Mouse (Mus musculus) brain, embryonic 14.5 days (tissue): ENCODE results near the gene Elavl4.

Source experiments
- CTCF ChIP-seq: fragments of 200-500 bp; IDR thresholded peaks from 2 replicates; pipeline ENCODE4 v1.5.1; 2012; ENCODE audit warnings: inconsistent platforms, mild to moderate bottlenecking, moderate library complexity, borderline replicate concordance; ENCODE audit not compliant: insufficient read depth, insufficient read length; ENCODE audit errors: extremely low read depth
- POLR2A ChIP-seq: fragments of 200-500 bp; IDR thresholded peaks from 2 replicates; pipeline ENCODE4 v1.6.1; 2012; ENCODE audit warnings: mild to moderate bottlenecking, inconsistent platforms, borderline replicate concordance; ENCODE audit not compliant: poor library complexity, insufficient read depth, insufficient read length, severe bottlenecking; ENCODE audit errors: extremely low read depth

DNA sequence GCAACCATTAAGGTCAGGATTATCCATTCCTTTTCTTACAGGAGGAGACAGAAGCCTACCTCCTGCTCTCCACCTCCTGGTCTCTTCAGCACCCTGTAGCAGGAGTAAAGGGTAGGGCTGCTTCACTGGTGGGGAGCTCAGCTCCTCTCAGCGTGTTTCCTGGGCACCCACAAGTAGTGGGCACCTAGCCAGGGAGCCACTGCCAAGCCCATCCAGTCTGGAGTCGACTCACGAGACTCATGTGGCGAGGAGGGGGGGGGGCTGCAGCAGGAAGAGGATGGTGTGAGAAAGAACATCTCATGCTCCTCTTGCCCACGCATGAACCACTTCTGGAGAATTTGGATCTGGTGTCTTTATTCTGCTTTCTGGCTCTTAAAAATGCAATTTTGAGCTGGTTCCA, 186.5 kb downstream of the Elavl4 start:
- TF ChIP-seq CTCF (no peak), POLR2A (no peak)
